Mouse (Mus musculus) layer of hippocampus, adult 18-20 months (tissue): ENCODE data around the gene Armcx1. TPM values are rescaled to one million over a fixed set of nuclear protein-coding genes. Genes with fewer than 3 reads are reported as not detected.
A peak's percentile ranks its signal among the peaks of the same experiment; 100 is the strongest.
"Not testable (repeated sequence)": the region's sequence is repeated elsewhere in the genome, so short reads cannot be mapped to it uniquely, and the experiment has no call there.

ENCODE experiments used
- DNase-seq, 2 experiments: peaks; one replicate each; pipeline ENCODE4 v3.0.0; 2022; ENCODE audit warnings: low spot score in 2 of 2
- microRNA-seq, 2 experiments: library from miRNA; unstranded; fragments of <30 nt; microRNA quantifications; one replicate each; pipeline ENCODE4 v1.2.0; 2021
- total RNA-seq, 2 experiments: library from RNA; stranded (reverse); gene quantifications; 2 replicates each; pipeline ENCODE4 v1.2.3; 2021

The Armcx1 gene
- total RNA-seq, 2 experiments from 2014 or later: 53.7 to 60.1 TPM

GRCm38 (mm10) chrX:134756434-134757292 lies 38.9 kb downstream of the Armcx1 start, which contains the start of gene Armcx3:
Gene Armcx3 (plus strand): TSS chrX:134756595.
- DNase-seq: peak; percentile 18 to 67

GRCm38 (mm10) chrX:134757293-134757995 lies 39.7 kb downstream of the Armcx1 start:
- DNase-seq: peak in 1 of 2 experiments; percentile 7

GRCm38 (mm10) chrX:134763428-134764198 lies 45.9 kb downstream of the Armcx1 start:
- DNase-seq: not testable (repeated sequence)

Small RNAs within 50 kb of the gene (microRNA-seq; reads per million reads assigned to microRNA genes)
- 0 to 0.39 reads per million in 2 experiments for gene Mir7093

Other genes starting within 250 kb of the Armcx1 start
- not detected for gene Taf7l, start 241.5 kb upstream of the Armcx1 start, total RNA-seq
- 10 to 100 TPM; 17.4 to 18.0 TPM for gene Timm8a1, start 176.1 kb upstream of the Armcx1 start, total RNA-seq
- gene Btk, start 134.4 kb upstream of the Armcx1 start, total RNA-seq: 1 to 10 TPM in 1 of 2 experiments, under 1 TPM in 1; 0.74 to 1.1 TPM
- gene Rpl36a, start 132.3 kb upstream of the Armcx1 start, total RNA-seq: 100 to 1,000 TPM; 151 to 153 TPM
- gene Gla, start 116.8 kb upstream of the Armcx1 start, total RNA-seq: 1 to 10 TPM; 9.5 to 9.8 TPM
- 100 to 1,000 TPM; 153 to 156 TPM for gene Hnrnph2, start 116.8 kb upstream of the Armcx1 start, total RNA-seq
- 10 to 100 TPM; 31.6 to 32.8 TPM for gene Armcx4, start 31.4 kb upstream of the Armcx1 start, total RNA-seq
- gene Armcx6, start 33.5 kb downstream of the Armcx1 start, total RNA-seq: 1 to 10 TPM; 7.1 to 7.8 TPM
- 10 to 100 TPM; 72.3 to 85.6 TPM for gene Armcx3, start 38.6 kb downstream of the Armcx1 start, total RNA-seq
- 10 to 100 TPM; 84.3 to 88.8 TPM for gene Armcx2, start 91.3 kb downstream of the Armcx1 start, total RNA-seq
- gene Nxf2, start 246.8 kb downstream of the Armcx1 start, total RNA-seq: not detected